Mouse (Mus musculus) B cell, adult 2 months (primary cell): ENCODE results near the gene Elobl.

Source experiments
- DNase-seq, 2 experiments: peaks; one replicate each; pipeline ENCODE4 v3.0.0; 2022

Elobl gene

GRCm38 (mm10) chr11:88933030-88933429, 33.7 kb downstream of the Elobl start:
- no peak for DNase-seq

GRCm38 (mm10) chr11:88931692-88932530, 34.8 kb downstream of the Elobl start:
- DNase-seq = no peak

GRCm38 (mm10) chr11:88926566-88926965, 40.2 kb downstream of the Elobl start:
- DNase-seq = no peak
